Mouse (Mus musculus): ENCODE measurements at regions not wholly inside any gene's neighbourhood (a gene's known extent, or its start where the extent isn't known, plus 50 kb on each side); places are given as distances from the start of the nearest gene placed in this dataset.

- H3K9ac ChIP-seq (ENCODE audit: control insufficient read depth, low read depth, low read length, poor library complexity, severe bottlenecking): no peak overlapping the region
- H3K9me3 ChIP-seq (replicated peaks; ENCODE audit: insufficient read depth, low read length): no peaks in the 10 kb centered on the region
- H3K36me3 ChIP-seq (ENCODE audit: control insufficient read depth in 1 of 2, insufficient read depth in 2 of 2, low read length in 2 of 2): no peaks in the 10 kb centered on the region
- no peak for TF ChIP-seq USF2 (IDR thresholded peaks at IDR 0.05; ENCODE audit: borderline replicate concordance in 1 of 2, insufficient read depth in 1 of 2, low read depth in 1 of 2, low read length in 2 of 2)
- no peak for TF ChIP-seq RAD21 (IDR thresholded peaks at IDR 0.05; ENCODE audit: low read depth, low read length)
- no peak for TF ChIP-seq ZMIZ1 (IDR thresholded peaks at IDR 0.05; ENCODE audit: low read depth, low read length)
- no peak for TF ChIP-seq KAT2A (conservative IDR thresholded peaks at IDR 0.05; ENCODE audit: low read depth, low read length)
- no peak for TF ChIP-seq USF1 (IDR thresholded peaks at IDR 0.05; ENCODE audit: low read depth, low read length)
- no peak for TF ChIP-seq MXI1 (IDR thresholded peaks at IDR 0.05; ENCODE audit: low read depth, low read length)
- no peak for TF ChIP-seq CHD2 (IDR thresholded peaks at IDR 0.05; ENCODE audit: low read length)
- TF ChIP-seq NELFE (IDR thresholded peaks at IDR 0.05; ENCODE audit: low read depth, low read length): no peak
- no peak for TF ChIP-seq ETS1 (IDR thresholded peaks at IDR 0.05; ENCODE audit: low read depth, low read length)
- H3K27ac ChIP-seq (ENCODE audit: control insufficient read depth, low read depth, low read length): no peak overlapping the region
- no peaks in the 10 kb centered on the region for H3K79me2 ChIP-seq (ENCODE audit: control insufficient read depth, insufficient read depth, low read length, poor library complexity)
- H3K4me1 ChIP-seq (ENCODE audit: control insufficient read depth in 1 of 2, insufficient read depth in 2 of 2, low read length in 2 of 2): no peaks in the 10 kb centered on the region
- no peak for DNase-seq (ENCODE audit: low read depth, low spot score)
- no peak overlapping the region for H3K4me3 ChIP-seq (ENCODE audit: control insufficient read depth in 1 of 2, insufficient read depth in 1 of 2, low read depth in 2 of 2, low read length in 2 of 2)
- H3K27me3 ChIP-seq (ENCODE audit: control insufficient read depth in 1 of 2, insufficient read depth in 2 of 2, low read length in 2 of 2): no peaks in the 10 kb centered on the region
These were observed 98.9 kb upstream of the Zfp746 start for GRCm38 (mm10) chr6:48185311-48185710.

- no peak overlapping the region for H3K9ac ChIP-seq (ENCODE audit: control insufficient read depth, low read depth, low read length, poor library complexity, severe bottlenecking)
- no peaks in the 10 kb centered on the region for H3K4me1 ChIP-seq (ENCODE audit: control insufficient read depth in 1 of 2, insufficient read depth in 2 of 2, low read length in 2 of 2)
- no peak overlapping the region for H3K4me3 ChIP-seq (ENCODE audit: control insufficient read depth in 1 of 2, insufficient read depth in 1 of 2, low read depth in 2 of 2, low read length in 2 of 2)
- DNase-seq (ENCODE audit: low read depth, low spot score): no peak
- no peak overlapping the region for H3K27ac ChIP-seq (ENCODE audit: control insufficient read depth, low read depth, low read length)
- H3K27me3 ChIP-seq (ENCODE audit: control insufficient read depth in 1 of 2, insufficient read depth in 2 of 2, low read length in 2 of 2): no peaks in the 10 kb centered on the region
- H3K9me3 ChIP-seq (replicated peaks; ENCODE audit: insufficient read depth, low read length): no peaks in the 10 kb centered on the region
- H3K36me3 ChIP-seq (ENCODE audit: control insufficient read depth in 1 of 2, insufficient read depth in 2 of 2, low read length in 2 of 2): no peaks in the 10 kb centered on the region
- TF ChIP-seq EP300 (IDR thresholded peaks at IDR 0.05; ENCODE audit: low read depth in 1 of 2, low read length in 2 of 2) (no peak), CTCF (IDR thresholded peaks at IDR 0.05 in 2 of 3, conservative IDR thresholded peaks at IDR 0.05 in 1 of 3; ENCODE audit: control insufficient read depth in 1 of 3, insufficient read depth in 1 of 3, low read depth in 2 of 3, low read length in 3 of 3, poor library complexity in 1 of 3, severe bottlenecking in 1 of 3) (no peak), USF1 (IDR thresholded peaks at IDR 0.05; ENCODE audit: low read depth, low read length) (no peak), MXI1 (IDR thresholded peaks at IDR 0.05; ENCODE audit: low read depth, low read length) (no peak), TCF12 (IDR thresholded peaks at IDR 0.05; ENCODE audit: low read depth, low read length) (no peak), GATA1 (IDR thresholded peaks at IDR 0.05; ENCODE audit: low read depth, low read length) (no peak), ZMIZ1 (IDR thresholded peaks at IDR 0.05; ENCODE audit: low read depth, low read length) (no peak), TBP (IDR thresholded peaks at IDR 0.05; ENCODE audit: low read depth, low read length) (no peak), ZC3H11A (IDR thresholded peaks at IDR 0.05; ENCODE audit: low read depth, low read length) (no peak)
- no peaks in the 10 kb centered on the region for H3K79me2 ChIP-seq (ENCODE audit: control insufficient read depth, insufficient read depth, low read length, poor library complexity)
These were observed 92.1 kb upstream of the Zfp746 start for GRCm38 (mm10) chr6:48178360-48179120.
